Comparison of ENCODE assay signal across 12 mouse cellular contexts in genomic region chr4:88754818-88755340, GRCm38 (mm10). TPM values are rescaled to one million over a fixed set of nuclear protein-coding genes. Genes with fewer than 3 reads are reported as not detected.
DNase-seq lines count a peak whose midpoint lies in the region; ATAC-seq and TF ChIP-seq lines count a peak whose summit lies in the region.
"Not testable (repeated sequence)": the region's sequence is repeated elsewhere in the genome, so short reads cannot be mapped to it uniquely, and the experiment has no call there.
"Had no signal": no experiment of that assay in that cellular context is flagged by ENCODE, and none has a peak within 500 bp of the region (broad histone marks: within the 10 kb centered on the region; RNA-seq: fewer than 3 reads in every experiment).

Gene Gm13271, plus strand, starts transcription at chr4:88754868.

- not testable (repeated sequence) for H3K4me2 ChIP-seq in kidney, postnatal 0 days (ENCODE audit: low read length)

- not testable (repeated sequence) for ATAC-seq in kidney, postnatal 0 days (replicated peaks; ENCODE audit: low FRiP score, low read depth)

- DNase-seq in adrenal gland, adult 8-10 months: peak; percentile 75
- peak; percentile 76 to 79 for DNase-seq in cerebellum, postnatal 4 days (ENCODE audit: low spot score in 2 of 2)
- DNase-seq in heart, adult 18-20 months: peak; percentile 62 to 84
- DNase-seq in kidney, postnatal 0 days (ENCODE audit: low spot score): not testable (repeated sequence)
- DNase-seq in left cerebral cortex, adult 18-20 months (ENCODE audit: low spot score in 2 of 2): peak; percentile 53 to 61
- DNase-seq in lung, postnatal 25 days (ENCODE audit: low spot score): peak; percentile 39
- peak; percentile 58 to 74 for DNase-seq in spleen, postnatal 10 days (ENCODE audit: low spot score in 2 of 2)
- peak; percentile 62 for DNase-seq in urinary bladder, postnatal 14 days (ENCODE audit: low spot score)

- not testable (repeated sequence) for H3K4me3 ChIP-seq in kidney, postnatal 0 days (replicated peaks; ENCODE audit: low read depth, low read length)

- not testable (repeated sequence) for H3K4me1 ChIP-seq in kidney, postnatal 0 days (replicated peaks; ENCODE audit: insufficient read depth, low read length)

- 81% methylated on average over 15 of the region's 15 CpGs for WGBS in kidney, postnatal 0 days

- H3K27ac ChIP-seq in kidney, postnatal 0 days: not testable (repeated sequence)

- not testable (repeated sequence) for H3K36me3 ChIP-seq in kidney, postnatal 0 days (ENCODE audit: insufficient read depth, low read length)

- not testable (repeated sequence) for H3K9me3 ChIP-seq in kidney, postnatal 0 days (replicated peaks; ENCODE audit: low read length)

- not testable (repeated sequence) for H3K27me3 ChIP-seq in kidney, postnatal 0 days (ENCODE audit: insufficient read depth, low read length)

- TF ChIP-seq CTCF in kidney, postnatal 0 days (IDR thresholded peaks at IDR 0.05; ENCODE audit: low read depth): 0 out of 2 replicates have a peak, but pooled peaks have one; percentile 26

- not testable (repeated sequence) for H3K9ac ChIP-seq in kidney, postnatal 0 days (ENCODE audit: low read depth, low read length)

RNA-seq across cellular contexts. Expression of gene Gm13271, which starts in this region (rescaled TPM):
- not detected for total RNA-seq in adrenal gland, adult 8-10 months (2022)
- not detected for total RNA-seq in heart, adult 18-20 months (2021)
- polyA plus RNA-seq in kidney, postnatal 0 days (2015; fragmentation: Nextera tagmentation; extraction: Ambion mirVana): 0.29 TPM in 1 of 2 replicates, not detected in the other
- not detected for total RNA-seq in left cerebral cortex, adult 18-20 months (2021)
- polyA plus RNA-seq: CD4-positive, CD25-positive, alpha-beta regulatory T cell, adult 4 months; heart, postnatal 0 days; kidney, embryonic 15.5 days; lung, embryonic 16.5 days had no signal

Comparison
In these comparisons a context has a peak if more than half of its experiments do, and no peak if none do; other contexts are left out.
1. Peak in DNase-seq in adrenal gland, adult 8-10 months; RNA of the gene not detected or under 1 TPM.
2. Peak in DNase-seq in heart, adult 18-20 months; RNA of the gene not detected or under 1 TPM.
3. Peak in DNase-seq in left cerebral cortex, adult 18-20 months; RNA of the gene not detected or under 1 TPM.